Mouse (Mus musculus): ENCODE data around the gene Crybg3.

Gene Crybg3

DNA sequence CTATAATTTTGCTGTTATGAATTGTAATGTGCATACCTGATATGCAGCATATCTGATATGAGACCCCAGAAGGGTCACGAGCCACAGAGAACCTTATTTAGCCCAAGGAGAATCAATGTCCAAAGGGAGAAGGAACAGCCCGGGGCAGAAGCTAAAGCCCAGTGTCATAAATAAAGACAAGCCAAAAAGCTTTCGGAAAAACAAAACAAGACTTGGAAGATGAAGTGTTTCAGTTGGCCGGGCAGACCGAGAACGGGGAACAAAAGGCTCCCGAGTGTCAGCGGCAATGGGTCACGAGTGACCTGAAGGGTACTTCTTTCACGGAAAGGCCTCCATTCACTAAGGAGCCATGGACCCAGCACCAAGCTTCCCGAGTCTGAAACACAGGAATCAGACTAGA is 26.8 kb downstream of the Crybg3 start:
- no peak for DNase-seq

DNA sequence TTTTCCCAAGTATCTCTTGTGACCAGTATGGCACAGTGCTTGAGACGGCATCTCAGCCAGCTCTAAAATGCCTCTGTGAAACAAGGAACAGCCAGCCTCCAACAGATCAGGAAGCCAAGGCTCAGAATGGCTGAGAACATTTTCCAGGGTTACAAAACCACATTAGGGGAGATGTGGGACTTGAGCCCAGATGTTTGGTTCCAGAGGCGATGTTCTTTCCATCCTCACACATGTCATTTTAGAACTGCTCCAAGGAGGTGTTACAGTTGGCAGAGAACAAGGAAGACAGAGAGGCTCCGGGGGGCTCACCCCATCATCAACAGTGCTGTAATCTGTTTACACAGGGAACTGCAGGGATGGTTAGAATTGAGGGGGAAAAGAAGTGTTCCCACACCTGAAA is 28.1 kb downstream of the Crybg3 start:
- DNase-seq: no peak

DNA sequence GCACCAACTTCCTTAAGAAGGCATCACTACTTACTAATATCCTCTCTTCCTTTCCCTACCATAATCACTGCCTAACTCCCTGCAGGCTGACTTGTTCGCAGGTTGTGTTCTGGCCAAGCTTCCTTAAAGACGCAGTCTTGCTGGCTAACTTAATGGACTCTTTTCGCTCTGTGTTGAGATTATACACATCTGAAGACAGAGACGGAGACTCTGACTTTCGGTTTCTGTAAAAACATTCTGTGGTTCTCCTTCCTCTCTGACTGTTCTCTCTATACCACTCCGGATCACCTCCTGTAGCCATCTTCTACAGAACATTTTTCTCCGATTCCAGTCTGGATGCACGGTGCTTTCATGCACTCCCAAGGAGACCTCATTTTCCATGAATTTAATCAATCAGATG is 30.0 kb downstream of the Crybg3 start:
- no peak for DNase-seq

DNA sequence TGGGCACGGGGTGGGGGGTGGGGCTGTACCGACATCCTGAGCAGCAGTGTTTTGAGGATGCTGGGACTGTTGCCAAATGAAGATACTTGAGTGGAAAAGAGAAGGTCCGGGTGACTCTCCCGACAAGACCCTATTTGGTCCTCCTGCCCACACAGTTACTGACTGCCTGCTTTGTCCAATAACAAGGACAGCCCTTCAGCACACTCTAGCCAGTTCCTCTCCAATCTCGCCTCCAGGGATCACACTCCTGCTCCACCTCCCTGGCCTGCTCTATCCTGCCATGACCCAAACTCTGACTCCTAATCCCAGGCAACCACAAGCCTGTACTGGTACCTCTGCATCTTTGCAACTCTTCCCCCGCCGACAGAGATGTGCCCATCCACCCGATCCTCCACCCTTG is 30.9 kb downstream of the Crybg3 start:
- DNase-seq: no peak

DNA sequence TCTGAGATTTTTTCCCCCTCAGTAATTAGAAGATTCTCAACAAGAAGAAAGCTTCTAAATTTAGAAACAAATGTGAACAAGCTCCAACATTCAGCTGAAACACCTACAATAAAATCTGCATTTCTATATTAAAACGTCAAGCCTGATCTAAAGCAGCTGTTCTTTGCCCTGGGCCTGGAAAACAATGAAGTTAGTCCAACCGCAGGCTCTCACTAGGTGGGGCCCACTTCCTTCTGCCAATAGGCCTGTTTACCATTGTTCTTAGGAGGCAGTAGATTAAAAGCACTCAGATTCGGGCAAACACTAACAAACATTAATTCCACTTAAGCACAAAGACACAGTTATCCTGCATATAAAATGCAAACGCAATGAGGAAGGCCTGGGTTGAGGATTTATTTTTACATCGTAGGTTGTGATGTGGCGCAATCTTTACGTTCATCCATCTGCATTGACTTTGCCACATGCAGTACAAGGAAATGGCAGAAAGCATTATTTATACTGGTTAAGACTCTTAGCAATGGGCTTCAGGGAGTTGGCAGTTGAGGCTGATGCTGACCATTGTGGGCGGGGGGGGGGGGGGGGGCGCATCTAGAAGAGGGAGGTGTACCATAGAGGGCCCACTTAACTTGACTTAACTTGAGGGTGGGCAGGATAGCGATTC is 32.9 kb downstream of the Crybg3 start:
- no peak for DNase-seq

DNA sequence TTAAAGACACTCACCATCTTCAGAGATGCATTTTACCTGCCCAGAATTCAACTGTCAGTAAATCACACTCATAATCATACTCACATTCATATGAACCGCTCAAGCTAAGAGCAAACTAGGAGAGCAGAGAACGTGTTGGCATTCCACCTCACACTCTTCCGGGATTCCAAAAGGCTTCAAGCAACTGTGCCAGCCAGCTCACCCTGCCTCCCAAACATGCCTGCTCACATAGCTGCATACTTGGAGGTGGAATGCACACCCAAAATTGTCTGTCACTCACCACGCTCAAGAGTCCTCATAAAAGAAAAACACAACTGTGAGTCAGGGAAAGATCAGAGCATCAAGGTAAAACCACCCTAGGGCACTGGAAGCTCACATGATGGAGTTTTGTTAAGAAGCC is 34.3 kb downstream of the Crybg3 start:
- no peak for DNase-seq

DNA sequence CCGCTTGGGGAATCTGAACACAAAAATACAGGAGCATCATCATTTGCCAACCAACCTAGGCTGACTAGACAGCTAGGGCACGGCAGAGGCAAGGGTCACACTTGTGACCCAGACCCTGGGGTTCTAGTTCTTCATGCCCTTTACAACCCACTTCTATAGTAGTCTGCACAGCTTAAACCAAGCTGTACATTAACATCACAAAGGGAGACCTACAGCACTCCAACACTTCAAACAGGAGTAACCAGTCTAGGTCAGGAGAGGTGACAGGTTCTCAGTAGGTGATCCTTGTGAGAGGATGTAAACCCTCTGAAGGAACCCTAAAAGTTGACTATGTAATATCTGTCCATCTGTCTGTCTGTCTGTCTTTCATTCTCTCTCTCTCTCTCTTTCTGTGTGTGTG is 35.1 kb downstream of the Crybg3 start:
- no peak for DNase-seq

DNA sequence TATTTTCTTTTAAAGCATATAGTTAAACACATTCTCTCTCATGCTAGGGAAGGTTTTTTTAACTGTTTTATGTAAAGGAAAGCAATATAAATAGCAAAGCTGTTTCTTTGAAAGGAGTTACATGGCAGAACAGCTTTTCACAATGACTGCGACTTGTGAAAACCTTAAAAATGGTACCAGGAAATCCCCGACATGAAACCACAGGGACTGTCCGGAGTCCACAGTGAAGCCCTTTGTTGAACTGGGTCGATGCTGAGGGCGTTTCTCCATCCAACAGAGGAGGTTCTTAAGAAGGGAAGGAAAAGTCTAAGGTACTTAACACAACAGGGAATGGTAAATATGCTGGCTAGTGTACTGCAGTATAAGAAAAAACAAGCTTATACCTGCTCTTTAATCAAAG is 36.8 kb downstream of the Crybg3 start:
- no peak for DNase-seq

DNA sequence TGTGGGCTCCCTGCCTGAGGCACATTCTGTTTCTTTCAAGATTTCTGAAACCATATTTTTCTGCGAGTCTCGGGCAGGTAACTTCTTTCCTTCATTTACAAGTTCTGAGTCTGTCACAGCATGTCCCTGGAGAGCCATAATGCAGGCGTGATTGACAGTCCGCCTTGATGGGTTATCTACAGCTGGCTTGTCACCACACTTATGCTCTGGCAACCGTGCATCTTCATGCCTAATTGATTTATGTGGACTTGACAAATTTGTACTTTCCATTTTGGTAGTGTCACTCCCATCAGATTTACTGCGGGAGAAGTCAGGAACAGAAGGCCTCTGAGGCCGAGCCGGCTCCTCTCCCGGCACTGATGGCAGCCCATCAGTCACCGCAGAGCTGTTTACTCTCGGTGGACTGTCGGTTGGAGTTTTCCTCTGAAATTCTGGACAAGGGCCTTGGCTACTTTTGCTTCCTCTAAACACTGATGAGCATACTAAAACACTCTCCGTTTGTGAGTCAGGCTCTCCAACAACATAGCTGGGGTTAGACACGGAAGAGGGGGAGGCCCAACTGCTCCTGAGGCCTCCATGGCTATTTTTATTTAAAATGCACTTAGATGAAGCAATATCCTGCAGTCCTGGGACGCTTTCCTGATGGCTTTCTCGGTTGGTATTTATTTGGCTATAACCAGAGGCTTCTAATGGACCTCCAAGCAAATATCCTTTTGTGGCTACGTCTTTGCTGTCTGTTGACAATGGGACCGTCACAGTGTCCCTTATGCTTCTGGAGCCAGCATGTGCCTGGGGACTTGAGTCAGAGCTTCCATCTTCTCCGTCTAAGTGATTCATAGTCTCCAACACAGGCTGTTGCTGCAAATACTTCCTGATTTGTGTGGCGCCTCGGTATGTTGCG is 41.2 kb downstream of the Crybg3 start:
- DNase-seq: no peak

DNA sequence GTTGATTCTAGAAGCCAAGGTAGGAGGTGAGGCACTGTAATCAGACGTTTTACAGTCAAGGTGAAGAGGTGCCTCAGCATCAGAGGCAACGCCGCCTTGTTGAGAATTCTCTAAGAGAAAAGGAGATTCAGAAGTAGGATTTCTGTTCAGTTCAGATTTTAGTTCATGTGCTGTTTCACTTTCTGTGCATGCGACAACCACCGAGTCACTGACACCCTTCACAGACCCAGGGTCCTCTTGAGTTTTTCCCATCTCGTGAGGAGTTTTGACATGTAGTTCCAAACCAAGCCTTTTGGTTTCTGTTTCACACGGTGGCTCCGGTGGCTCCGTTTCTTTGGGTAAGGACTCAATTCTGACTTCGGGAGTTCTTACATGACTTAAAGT is 41.9 kb downstream of the Crybg3 start:
- no peak for DNase-seq

DNA sequence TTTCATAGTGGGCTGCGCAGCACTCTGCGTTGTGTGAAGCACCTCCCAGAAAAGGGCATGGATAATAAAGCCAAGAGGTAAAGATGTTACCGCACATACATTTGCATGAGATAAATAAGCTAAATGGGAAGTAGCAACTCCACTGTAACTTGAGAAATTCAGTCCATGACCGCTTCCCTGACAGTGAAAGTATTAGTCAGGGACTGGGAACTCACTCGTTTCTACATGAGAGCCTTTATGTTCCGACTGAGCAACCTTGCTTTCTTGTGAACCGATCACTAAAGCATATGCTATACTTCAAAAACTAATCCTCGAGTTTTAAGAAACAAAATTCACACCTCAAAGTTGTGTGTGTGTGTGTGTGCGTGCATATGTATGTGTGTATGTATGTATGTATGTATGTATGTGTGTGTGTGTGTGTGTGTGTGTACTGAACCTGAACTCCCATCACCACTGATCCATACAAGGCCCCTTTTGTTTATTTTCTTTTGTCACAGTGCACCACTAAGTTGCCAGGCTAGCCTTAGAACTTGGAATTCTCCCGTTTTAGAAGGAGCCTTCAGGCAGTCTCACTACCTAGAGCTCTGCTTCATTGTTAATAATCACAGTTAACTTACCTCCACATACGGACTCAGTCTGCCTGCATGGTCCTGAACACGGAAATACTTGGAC is 47.2 kb downstream of the Crybg3 start:
- no peak for DNase-seq

DNA sequence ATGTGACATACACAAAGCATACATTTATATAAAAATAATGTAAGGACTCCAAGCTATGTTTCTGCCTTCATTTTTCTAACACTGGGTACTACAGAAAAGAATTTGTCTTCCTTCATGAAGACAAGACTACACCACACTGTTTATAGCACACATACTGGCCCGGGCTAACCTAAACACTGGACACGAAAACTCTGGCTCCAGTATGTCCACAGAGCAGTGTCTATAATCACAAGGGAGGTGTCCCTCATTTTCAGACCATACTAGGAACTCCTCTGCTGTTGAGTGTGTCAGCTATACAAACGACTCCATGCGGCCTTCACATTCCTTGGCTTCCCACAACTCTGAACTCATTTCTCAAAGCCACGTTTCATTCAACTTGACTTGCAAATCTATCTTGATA is 49.3 kb downstream of the Crybg3 start:
- DNase-seq: no peak

DNA sequence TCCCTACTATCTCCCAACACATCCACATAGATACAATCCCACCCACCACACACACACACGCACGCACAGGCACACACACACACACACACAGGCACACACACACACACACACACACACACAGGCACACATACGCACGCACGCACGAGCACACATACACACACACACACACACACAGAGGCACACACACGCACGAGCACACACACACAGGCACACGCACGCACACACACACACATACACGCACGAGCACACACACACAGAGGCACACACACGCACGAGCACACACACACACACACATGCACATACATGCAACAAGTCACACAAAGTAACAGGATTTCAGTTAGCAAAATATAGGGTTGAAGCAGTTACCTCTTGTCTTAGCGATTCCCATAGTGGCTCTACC is 51.1 kb downstream of the Crybg3 start:
- no peak for DNase-seq

DNA sequence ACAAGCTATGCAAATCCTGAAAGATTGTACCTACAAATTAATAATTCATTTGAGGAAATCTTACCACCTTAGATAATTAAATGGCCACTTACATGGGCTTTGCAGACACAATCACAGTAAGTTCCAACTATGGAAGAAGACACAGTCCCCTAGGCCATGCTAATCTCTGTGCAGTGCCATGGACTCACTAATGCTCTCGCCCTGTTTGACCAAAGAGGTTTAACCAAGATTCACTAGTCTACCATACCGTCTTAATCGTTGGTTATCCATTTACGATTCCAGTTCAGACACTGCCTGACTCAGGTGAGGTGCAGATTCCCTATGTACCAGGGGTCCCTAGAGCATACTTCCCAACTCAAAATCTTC is 52.2 kb downstream of the Crybg3 start:
- DNase-seq: no peak

DNA sequence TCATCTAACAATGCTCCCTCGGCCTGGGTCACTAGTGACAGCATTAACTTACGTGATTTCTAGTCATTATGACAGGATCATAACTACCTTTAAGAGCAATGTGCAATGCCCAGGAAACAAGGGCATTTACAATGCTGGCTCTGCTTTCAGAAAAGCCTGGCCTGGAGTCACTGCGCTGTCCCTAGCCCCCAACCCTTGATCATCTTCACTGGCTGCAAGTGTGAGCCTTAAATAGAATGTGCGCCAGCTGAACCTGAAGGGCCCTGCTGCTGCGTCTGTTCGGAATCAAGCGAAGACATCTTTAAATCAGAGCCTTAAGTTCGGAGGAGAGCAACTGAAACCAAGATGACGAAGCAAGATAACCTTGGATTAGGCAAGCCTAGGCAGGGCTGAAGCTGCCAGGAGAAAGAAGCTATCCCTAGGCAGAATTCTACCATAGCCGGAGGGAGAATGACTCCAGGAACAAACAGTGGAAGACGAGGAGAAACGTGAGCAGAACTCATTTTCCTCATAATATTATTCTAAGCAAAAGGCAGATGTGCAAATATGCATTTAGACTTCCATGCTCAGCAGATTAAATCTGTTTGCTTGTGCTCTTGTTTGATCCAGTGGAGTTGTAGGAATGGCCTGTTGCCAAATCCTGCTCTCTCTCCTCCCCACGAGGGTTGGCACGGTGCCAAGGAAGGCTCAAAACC is 52.7 kb downstream of the Crybg3 start:
- DNase-seq: no peak

DNA sequence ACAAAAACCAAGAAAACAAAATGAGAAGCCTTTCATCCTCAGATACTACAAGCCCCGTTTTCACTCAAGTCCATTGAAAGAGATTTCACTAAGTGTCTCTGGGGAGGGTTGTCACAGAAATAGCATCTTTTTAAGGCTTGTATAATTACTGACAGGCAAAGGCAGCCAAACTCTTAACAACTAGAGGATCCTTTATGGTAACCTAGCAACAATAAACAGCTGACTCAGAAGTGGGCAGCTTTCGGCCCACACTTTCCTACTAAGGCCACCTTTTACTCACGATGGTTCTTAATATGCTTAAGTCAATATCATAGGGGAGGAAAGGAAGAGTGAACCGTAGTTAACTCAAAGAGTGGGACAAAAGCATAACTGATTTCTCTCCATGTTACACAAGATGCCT is 53.3 kb downstream of the Crybg3 start:
- no peak for DNase-seq

DNA sequence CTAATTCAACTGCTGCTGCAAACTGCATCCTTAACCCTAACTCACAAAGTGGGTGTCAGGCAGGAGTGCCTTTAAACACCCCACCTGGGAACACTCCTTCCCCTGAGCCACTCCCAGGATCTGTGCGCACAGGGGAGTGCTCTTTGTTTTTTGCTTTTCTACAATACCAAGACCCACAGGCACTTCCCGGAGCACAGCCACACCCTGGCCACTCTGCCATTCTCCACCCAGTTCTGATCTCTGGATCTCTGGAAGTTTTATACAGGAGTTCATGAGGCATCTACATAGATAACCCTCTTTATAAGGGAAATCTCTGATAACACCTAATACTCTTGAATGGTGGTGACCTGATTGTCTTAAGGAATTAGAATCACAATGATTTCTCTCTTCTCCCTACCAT is 55.4 kb downstream of the Crybg3 start:
- DNase-seq: no peak

DNA sequence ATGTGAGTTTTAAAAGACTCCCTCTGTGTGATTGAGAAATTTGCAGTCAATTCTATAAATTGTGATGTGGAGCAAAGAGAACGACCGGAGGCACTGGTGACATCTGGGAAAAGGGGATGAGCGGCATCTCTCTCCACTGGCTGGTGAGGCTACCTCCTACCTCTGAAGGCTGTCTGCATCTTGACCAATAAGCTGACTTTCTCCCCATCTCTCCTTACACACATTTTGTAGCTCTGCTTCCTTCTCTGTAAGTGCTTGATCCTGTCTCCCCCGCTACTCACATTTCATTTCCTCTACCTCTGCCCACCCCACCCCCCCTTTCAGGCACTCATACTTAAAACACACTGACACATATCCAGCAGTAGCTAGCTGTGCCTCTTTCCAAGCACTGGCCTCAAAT is 59.4 kb downstream of the Crybg3 start:
- DNase-seq: no peak

DNA sequence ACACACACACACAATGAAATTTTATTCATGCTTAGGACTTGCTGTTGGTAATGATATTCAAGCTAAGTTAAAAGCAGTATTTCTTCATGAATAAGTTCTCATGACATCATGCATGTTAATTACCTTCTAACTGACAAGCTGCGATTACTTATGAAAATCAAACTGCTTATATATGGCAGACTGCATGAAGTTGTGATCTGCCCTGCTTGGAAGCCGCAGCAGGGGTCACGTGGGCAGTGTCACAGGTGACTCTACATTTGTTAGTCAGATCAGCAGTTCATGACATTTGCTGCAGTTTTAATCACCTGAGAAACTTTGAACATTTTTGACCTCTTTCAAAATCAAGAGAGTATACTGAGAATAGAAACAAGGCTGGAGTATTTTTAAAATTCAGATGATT is 59.8 kb downstream of the Crybg3 start:
- no peak for DNase-seq

DNA sequence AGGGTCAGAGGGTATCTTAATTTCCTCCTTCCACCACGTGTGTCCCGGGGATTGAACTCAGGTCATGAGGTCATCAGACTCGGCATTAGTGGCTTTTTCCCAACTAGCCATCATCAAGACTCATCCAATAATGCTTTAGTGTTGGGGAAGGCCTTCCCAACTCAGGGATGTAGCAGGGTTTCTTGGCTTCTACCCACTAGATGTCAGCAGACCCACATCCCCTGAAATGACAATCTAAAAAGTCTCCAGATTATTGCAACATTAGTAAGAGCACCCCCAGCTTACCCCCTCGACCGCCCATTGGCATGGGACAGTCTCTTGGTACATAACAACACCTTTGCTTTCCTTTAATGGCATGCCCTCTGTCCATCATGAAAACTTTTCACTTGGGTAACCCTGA is 65.1 kb downstream of the Crybg3 start:
- DNase-seq: no peak

DNA sequence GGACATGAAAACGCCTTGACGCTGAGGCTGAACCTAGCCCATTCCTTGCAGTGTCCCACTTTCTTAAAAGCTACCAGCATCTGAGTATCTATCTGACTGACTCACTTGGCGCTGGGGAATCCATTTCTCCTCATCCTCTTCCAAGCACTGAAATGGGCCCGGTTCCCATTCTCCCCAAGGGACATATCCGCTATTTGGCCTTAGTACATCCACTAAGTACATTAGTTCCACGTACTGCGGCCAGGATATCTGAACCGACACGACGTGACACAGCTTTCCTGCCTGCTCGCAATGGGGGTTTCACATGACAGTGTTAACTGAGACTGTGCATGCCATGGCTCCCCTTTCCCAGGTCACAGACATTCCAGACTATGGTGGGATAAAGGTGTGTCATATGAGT is 66.4 kb downstream of the Crybg3 start:
- no peak for DNase-seq

DNA sequence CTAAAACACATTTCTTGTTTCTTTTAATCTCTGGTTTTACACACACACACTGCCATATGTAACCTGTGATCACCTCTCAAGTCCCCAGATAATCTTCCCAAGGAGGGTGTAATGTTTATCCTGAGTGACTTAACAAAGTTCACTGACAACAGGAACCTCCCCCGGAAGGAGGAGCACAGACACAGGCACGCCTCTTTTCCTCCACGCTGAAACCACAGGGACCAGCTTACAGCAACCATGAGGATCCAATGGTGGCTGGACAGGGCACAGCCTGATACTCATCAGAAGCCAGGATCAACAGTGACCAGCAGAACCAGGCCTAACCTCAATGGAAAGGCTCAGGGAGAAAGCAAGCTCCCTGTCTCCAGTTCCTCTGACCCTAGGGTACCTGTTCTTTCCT is 68.2 kb downstream of the Crybg3 start:
- DNase-seq: no peak

DNA sequence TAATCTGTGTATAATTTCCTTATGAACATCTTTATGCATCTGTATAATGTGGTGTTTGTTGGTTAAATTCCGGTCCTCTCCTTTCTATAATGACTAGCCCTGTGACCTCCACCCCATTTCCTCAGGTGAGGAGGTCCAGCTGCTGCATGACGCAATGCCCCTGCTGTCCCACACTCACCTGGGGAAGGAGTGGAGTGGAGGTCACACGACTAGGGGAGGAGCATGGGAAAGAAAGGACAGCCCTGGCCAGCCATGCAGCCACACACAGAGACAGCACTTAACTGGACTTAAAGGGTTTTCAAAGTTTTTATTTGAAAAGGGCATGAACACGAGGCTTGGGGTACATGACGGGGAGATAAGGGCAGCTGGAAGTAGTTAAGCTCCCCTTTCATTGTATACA is 69.5 kb downstream of the Crybg3 start:
- DNase-seq: no peak

DNA sequence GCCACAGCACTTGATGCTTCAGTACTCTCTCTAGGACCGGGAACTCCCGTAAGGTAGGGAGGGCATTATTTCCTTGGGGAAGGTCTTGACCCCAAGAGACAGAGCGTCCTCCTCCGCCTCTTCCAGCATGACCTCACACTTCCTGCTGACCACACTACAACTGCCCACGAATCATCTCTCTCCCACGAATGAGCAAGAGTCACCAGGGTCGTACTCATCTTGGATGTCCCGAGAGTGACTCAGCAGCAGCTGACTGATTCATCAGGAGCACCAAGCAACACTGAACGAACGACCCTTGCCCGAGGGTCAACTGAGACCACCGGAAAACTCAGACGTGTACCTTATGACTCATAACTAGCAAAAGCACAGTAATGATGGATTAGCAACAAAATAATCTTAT is 71.2 kb downstream of the Crybg3 start:
- DNase-seq: no peak

Measured in cerebellum, adult 11 months (tissue).